Mouse (Mus musculus) forebrain, embryonic 15.5 days (tissue): ENCODE data around the gene Slc22a19. TPM values are rescaled to one million over a fixed set of nuclear protein-coding genes. Genes with fewer than 3 reads are reported as not detected.
"Not testable (repeated sequence)": the region's sequence is repeated elsewhere in the genome, so short reads cannot be mapped to it uniquely, and the experiment has no call there.

Source experiments
- ATAC-seq: fragments of 200-750 bp; cut with Nextera tagmentation; replicated peaks from 2 replicates; pipeline ENCODE4 v1.8.0; 2017; ENCODE audit warnings: mild to moderate bottlenecking, moderate TSS enrichment, moderate library complexity
- H3K27ac ChIP-seq: fragments of 300-500 bp; sonication (generic); replicated peaks from 2 replicates; pipeline ENCODE4 v1.5.1; 2015; ENCODE audit warnings: mild to moderate bottlenecking, inconsistent platforms
- H3K27me3 ChIP-seq: fragments of 300-500 bp; sonication (generic); 2 replicates; pipeline ENCODE4 v1.6.1; 2015; ENCODE audit warnings: inconsistent platforms
- H3K36me3 ChIP-seq: fragments of 300-500 bp; sonication (generic); 2 replicates; pipeline ENCODE4 v1.6.1; 2015; ENCODE audit warnings: mild to moderate bottlenecking, inconsistent platforms
- H3K4me1 ChIP-seq: fragments of 300-500 bp; sonication (generic); 2 replicates; pipeline ENCODE4 v1.6.1; 2015; ENCODE audit warnings: inconsistent platforms
- H3K4me2 ChIP-seq: fragments of 300-500 bp; sonication (generic); replicated peaks from 2 replicates; pipeline ENCODE4 v1.6.1; 2015; ENCODE audit warnings: mild to moderate bottlenecking, inconsistent platforms
- H3K4me3 ChIP-seq: fragments of 300-500 bp; sonication (generic); 2 replicates; pipeline ENCODE4 v1.5.1; 2015; ENCODE audit warnings: mild to moderate bottlenecking, inconsistent platforms
- H3K9ac ChIP-seq: fragments of 300-500 bp; sonication (generic); replicated peaks from 2 replicates; pipeline ENCODE4 v1.6.1; 2015; ENCODE audit warnings: mild to moderate bottlenecking, inconsistent platforms
- H3K9me3 ChIP-seq: fragments of 300-500 bp; sonication (generic); 2 replicates; pipeline ENCODE4 v1.6.1; 2016; ENCODE audit warnings: inconsistent platforms
- WGBS: fragments of 180-500 bp; shearing (Covaris S2); methylation state at CpG from one replicate; pipeline ENCODE4 v1.1.7; 2015; ENCODE audit warnings: mixed read lengths; 5-methylcytosine and 5-hydroxymethylcytosine counted together
- polyA plus RNA-seq: library from polyadenylated mRNA; unstranded; fragments of >200 nt; fragmentation: Nextera tagmentation; extraction: Ambion mirVana; gene quantifications from 2 replicates; pipeline ENCODE4 v1.2.1, GENCODE M21; 2015

Gene Slc22a19
- 0.11 TPM in 1 of 2 replicates, not detected in the other for polyA plus RNA-seq

- no peaks in the 10 kb centered on the region for H3K27me3 ChIP-seq
- no peaks in the 10 kb centered on the region for H3K9me3 ChIP-seq
- no peak within 1 kb of the TSS for H3K27ac ChIP-seq
- no peak within 1 kb of the TSS for H3K4me3 ChIP-seq
- no peak within 1 kb of the TSS for H3K4me2 ChIP-seq
- H3K36me3 ChIP-seq = no peaks in the 10 kb centered on the region
- no peak within 1 kb of the TSS for H3K9ac ChIP-seq
- ATAC-seq = no peak
- no peaks in the 10 kb centered on the region for H3K4me1 ChIP-seq
Observed at GRCm38 (mm10) chr19:7711148-7711547, at the start of gene Slc22a19. Slc22a19 (minus strand) TSS chr19:7711310.

- 70% methylated on average over 13 of the region's 13 CpGs for WGBS
- H3K27ac ChIP-seq, H3K4me2 ChIP-seq, H3K4me3 ChIP-seq, ATAC-seq, H3K27me3 ChIP-seq, H3K4me1 ChIP-seq, H3K36me3 ChIP-seq, H3K9ac ChIP-seq, H3K9me3 ChIP-seq: not testable (repeated sequence)
Observed at GRCm38 (mm10) chr19:7753371-7753770, 42.3 kb upstream of the Slc22a19 start.

GRCm38 (mm10) chr19:7729543-7729942, 18.4 kb upstream of the Slc22a19 start:
- WGBS = 31% methylated on average over 1 of the region's 1 CpGs
- no peaks in the 10 kb centered on the region for H3K27me3 ChIP-seq
- no peak overlapping the region for H3K4me3 ChIP-seq
- H3K27ac ChIP-seq = no peak overlapping the region
- no peak for ATAC-seq
- no peaks in the 10 kb centered on the region for H3K4me1 ChIP-seq
- H3K9me3 ChIP-seq = no peaks in the 10 kb centered on the region
- H3K9ac ChIP-seq = no peak overlapping the region
- no peaks in the 10 kb centered on the region for H3K36me3 ChIP-seq
- H3K4me2 ChIP-seq = no peak overlapping the region

GRCm38 (mm10) chr19:7693104-7693503, 18.0 kb downstream of the Slc22a19 start:
- not testable (repeated sequence) for H3K4me3 ChIP-seq, H3K27ac ChIP-seq, ATAC-seq, H3K36me3 ChIP-seq, H3K9me3 ChIP-seq, H3K9ac ChIP-seq, H3K4me1 ChIP-seq, H3K27me3 ChIP-seq, H3K4me2 ChIP-seq
- WGBS = 80% methylated on average over 3 of the region's 3 CpGs

GRCm38 (mm10) chr19:7691259-7691658, 19.9 kb downstream of the Slc22a19 start:
- no peaks in the 10 kb centered on the region for H3K36me3 ChIP-seq
- no peak overlapping the region for H3K9ac ChIP-seq
- no peak overlapping the region for H3K27ac ChIP-seq
- H3K27me3 ChIP-seq = no peaks in the 10 kb centered on the region
- H3K4me3 ChIP-seq = no peak overlapping the region
- no peak for ATAC-seq
- no peaks in the 10 kb centered on the region for H3K4me1 ChIP-seq
- H3K9me3 ChIP-seq = no peaks in the 10 kb centered on the region
- WGBS = 95% methylated on average over 2 of the region's 2 CpGs
- no peak overlapping the region for H3K4me2 ChIP-seq

- Histone ChIP-seq H3K4me1 (no peaks in the 10 kb centered on the region), H3K9ac (no peak overlapping the region), H3K9me3 (no peaks in the 10 kb centered on the region), H3K27me3 (no peaks in the 10 kb centered on the region), H3K27ac (no peak overlapping the region), H3K36me3 (no peaks in the 10 kb centered on the region), H3K4me2 (no peak overlapping the region), H3K4me3 (no peak overlapping the region)
- ATAC-seq = no peak
- WGBS = 98% methylated on average over 1 of the region's 1 CpGs
Observed at GRCm38 (mm10) chr19:7687988-7688387, 23.1 kb downstream of the Slc22a19 start.

GRCm38 (mm10) chr19:7672033-7672432, 39.1 kb downstream of the Slc22a19 start:
- H3K4me3 ChIP-seq = no peak overlapping the region
- no peaks in the 10 kb centered on the region for H3K4me1 ChIP-seq
- no peak for ATAC-seq
- no peak overlapping the region for H3K9ac ChIP-seq
- no peak overlapping the region for H3K27ac ChIP-seq
- 14% methylated on average over 1 of the region's 1 CpGs for WGBS
- no peaks in the 10 kb centered on the region for H3K27me3 ChIP-seq
- no peaks in the 10 kb centered on the region for H3K36me3 ChIP-seq
- H3K4me2 ChIP-seq = no peak overlapping the region
- no peaks in the 10 kb centered on the region for H3K9me3 ChIP-seq

- H3K36me3 ChIP-seq = no peaks in the 10 kb centered on the region
- no peak overlapping the region for H3K9ac ChIP-seq
- H3K27me3 ChIP-seq = no peaks in the 10 kb centered on the region
- no peak overlapping the region for H3K4me2 ChIP-seq
- ATAC-seq = no peak
- H3K27ac ChIP-seq = no peak overlapping the region
- WGBS = 85% methylated on average over 8 of the region's 8 CpGs
- no peak overlapping the region for H3K4me3 ChIP-seq
- no peaks in the 10 kb centered on the region for H3K4me1 ChIP-seq
- no peaks in the 10 kb centered on the region for H3K9me3 ChIP-seq
Observed at GRCm38 (mm10) chr19:7648913-7649666, 62.0 kb downstream of the Slc22a19 start.

- ATAC-seq = no peak
- Histone ChIP-seq H3K27me3 (no peaks in the 10 kb centered on the region), H3K4me3 (no peak overlapping the region), H3K36me3 (no peaks in the 10 kb centered on the region), H3K9me3 (no peaks in the 10 kb centered on the region), H3K27ac (no peak overlapping the region), H3K4me1 (no peaks in the 10 kb centered on the region), H3K9ac (no peak overlapping the region), H3K4me2 (no peak overlapping the region)
- WGBS = 71% methylated on average over 1 of the region's 1 CpGs
Observed at GRCm38 (mm10) chr19:7633786-7634185, 77.3 kb downstream of the Slc22a19 start.

- no peak overlapping the region for H3K27ac ChIP-seq
- no peaks in the 10 kb centered on the region for H3K9me3 ChIP-seq
- H3K4me1 ChIP-seq = no peaks in the 10 kb centered on the region
- no peak overlapping the region for H3K9ac ChIP-seq
- no peak overlapping the region for H3K4me2 ChIP-seq
- H3K36me3 ChIP-seq = no peaks in the 10 kb centered on the region
- ATAC-seq = no peak
- H3K4me3 ChIP-seq = no peak overlapping the region
- no peaks in the 10 kb centered on the region for H3K27me3 ChIP-seq
Observed at GRCm38 (mm10) chr19:7633021-7633420, 78.1 kb downstream of the Slc22a19 start.

Other genes starting within 250 kb of the Slc22a19 start
- 517 and 533 TPM in 2 replicates for gene Rtn3, start 228.0 kb downstream of the Slc22a19 start, polyA plus RNA-seq
- 6.4 and 8.1 TPM in 2 replicates for gene Atl3, start 217.3 kb downstream of the Slc22a19 start, polyA plus RNA-seq
- gene Pla2g16, start 153.9 kb downstream of the Slc22a19 start, polyA plus RNA-seq = 4.0 and 4.7 TPM in 2 replicates
- 0.08 and 0.28 TPM in 2 replicates for gene Lgals12, start 104.1 kb downstream of the Slc22a19 start, polyA plus RNA-seq
- not detected in 2 replicates for gene Hrasls5, start 98.8 kb downstream of the Slc22a19 start, polyA plus RNA-seq
- not detected in 2 replicates for gene Slc22a26, start 91.4 kb upstream of the Slc22a19 start, polyA plus RNA-seq